1 mouse cellular context compared by ENCODE assay signal in the genomic region with DNA sequence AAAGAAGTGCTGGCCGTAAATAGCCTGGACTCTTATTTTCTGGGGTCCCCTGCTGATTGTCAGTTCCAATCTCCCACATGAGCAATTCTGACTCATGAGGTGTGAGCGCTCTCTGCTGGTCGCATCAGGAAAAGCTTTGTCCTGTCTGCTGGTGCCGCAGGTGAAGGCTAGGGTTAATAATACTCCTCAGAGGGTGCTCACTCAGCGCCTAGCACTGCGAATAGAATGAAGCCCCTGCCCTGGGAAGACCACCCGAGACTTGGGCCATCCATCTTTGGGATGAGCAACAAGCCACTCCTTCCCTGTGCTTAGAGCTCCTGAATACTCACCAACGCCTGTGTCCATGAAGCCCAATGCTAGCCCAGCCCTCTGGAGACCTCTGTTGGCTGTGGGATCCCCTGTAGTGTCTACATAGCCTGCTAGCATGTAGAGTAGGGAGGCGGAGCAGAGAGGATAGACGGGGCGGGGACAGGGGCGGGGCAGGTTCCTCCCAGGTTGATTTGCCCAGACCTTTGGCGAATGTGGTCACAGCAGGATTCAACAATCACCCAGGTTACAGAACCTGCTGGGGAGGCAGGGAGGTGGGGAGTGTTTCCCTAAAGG.
TF ChIP-seq lines count a peak whose summit lies in the region.

No protein-coding gene starts in this region.

TF ChIP-seq in CH12.LX, 34 proteins besides CTCF, POLR2A, EP300 and RAD21:
- no peak for TF ChIP-seq GABPA (IDR thresholded peaks at IDR 0.05; ENCODE audit: insufficient replicate concordance, low read depth, low read length)
- 0 out of 2 replicates have a peak, but pooled peaks have one; percentile 30 for TF ChIP-seq TBP (conservative IDR thresholded peaks at IDR 0.05; ENCODE audit: low read depth, low read length)
- TF ChIP-seq ELF1 (IDR thresholded peaks at IDR 0.05; ENCODE audit: low read depth, low read length), result 0 out of 2 replicates have a peak, but pooled peaks have one; percentile 47
- TF ChIP-seq USF2 (conservative IDR thresholded peaks at IDR 0.05; ENCODE audit: low read depth, low read length), result no peak
- TF ChIP-seq ETS1 (conservative IDR thresholded peaks at IDR 0.05; ENCODE audit: low read depth, low read length), result peak; percentile 22
- TF ChIP-seq TCF12 (IDR thresholded peaks at IDR 0.05; ENCODE audit: low read depth, low read length), result 0 out of 2 replicates have a peak, but pooled peaks have one; percentile 59
- TF ChIP-seq MAX (IDR thresholded peaks at IDR 0.05; ENCODE audit: low read length), result peak; percentile 80
- TF ChIP-seq CHD2 (IDR thresholded peaks at IDR 0.05; ENCODE audit: low read length), result peak; percentile 28; the same call in 1 of the 2 replicates
- TF ChIP-seq SMC3 (IDR thresholded peaks at IDR 0.05; ENCODE audit: low read depth, low read length), result peak; percentile 98
- TF ChIP-seq JUND (conservative IDR thresholded peaks at IDR 0.05; ENCODE audit: low read depth, low read length), result peak; percentile 64; the same call in 1 of the 2 replicates
- TF ChIP-seq SIN3A (IDR thresholded peaks at IDR 0.05; ENCODE audit: low read length), result peak; percentile 77
- peak; percentile 59; the same call in 1 of the 2 replicates for TF ChIP-seq MAFK (IDR thresholded peaks at IDR 0.05; ENCODE audit: insufficient replicate concordance, low read length)
- 0 out of 2 replicates have a peak, but pooled peaks have one; percentile 31 for TF ChIP-seq RCOR1 (conservative IDR thresholded peaks at IDR 0.05; ENCODE audit: low read depth, low read length)
- TF ChIP-seq MAZ (IDR thresholded peaks at IDR 0.05; ENCODE audit: low read depth, low read length), result peak; percentile 82; the same call in 1 of the 2 replicates
- peak; percentile 70; the same call in 1 of the 2 replicates for TF ChIP-seq MXI1 (IDR thresholded peaks at IDR 0.05; ENCODE audit: low read depth, low read length)
- TF ChIP-seq NELFE (IDR thresholded peaks at IDR 0.05; ENCODE audit: low read depth, low read length), result peak; percentile 68; the same call in 1 of the 2 replicates
- TF ChIP-seq MYC (IDR thresholded peaks at IDR 0.05; ENCODE audit: low read depth, low read length), result peak; percentile 91
- peak; percentile 78 for TF ChIP-seq IRF4 (IDR thresholded peaks at IDR 0.05; ENCODE audit: low read depth, low read length)
- no peak for TF ChIP-seq E2F4 (IDR thresholded peaks at IDR 0.05; ENCODE audit: insufficient replicate concordance, low read depth, low read length)
- TF ChIP-seq UBTF (IDR thresholded peaks at IDR 0.05; ENCODE audit: low read depth, low read length), result no peak
- peak; percentile 40; the same call in 1 of the 2 replicates for TF ChIP-seq ZNF384 (IDR thresholded peaks at IDR 0.05; ENCODE audit: low read depth, low read length)
- peak; percentile 42; the same call in 1 of the 2 replicates for TF ChIP-seq NRF1 (IDR thresholded peaks at IDR 0.05; ENCODE audit: low read depth, low read length)
- no peak for TF ChIP-seq POLR2AphosphoS2 (IDR thresholded peaks at IDR 0.05; ENCODE audit: low read depth, low read length)
- no peak for TF ChIP-seq PAX5 (IDR thresholded peaks at IDR 0.05; ENCODE audit: low read length)
- peak; percentile 94 for TF ChIP-seq ZC3H11A (IDR thresholded peaks at IDR 0.05; ENCODE audit: low read depth, low read length)
- peak; percentile 54; the same call in 1 of the 2 replicates for TF ChIP-seq BHLHE40 (IDR thresholded peaks at IDR 0.05; ENCODE audit: low read depth, low read length)
- peak; percentile 76 for TF ChIP-seq MEF2A (IDR thresholded peaks at IDR 0.05; ENCODE audit: borderline replicate concordance, low read depth, low read length)
